Mouse (Mus musculus) megakaryocyte, embryonic 14.5 days (primary cell): ENCODE measurements around the gene Hat1.
"Not testable (repeated sequence)": the region's sequence is repeated elsewhere in the genome, so short reads cannot be mapped to it uniquely, and the experiment has no call there.

Source experiments
- FLI1 ChIP-seq: IDR thresholded peaks from 2 replicates; pipeline ENCODE4 v1.6.1; 2012; ENCODE audit warnings: low read length, inconsistent platforms, mixed read lengths
- GATA1 ChIP-seq: IDR thresholded peaks from 3 replicates; pipeline ENCODE4 v1.6.1; 2012; ENCODE audit warnings: mixed read lengths, low read length, inconsistent platforms, borderline replicate concordance

GRCm38 (mm10) chr2:71372261-71372660 is 16.5 kb upstream of the Hat1 start:
- not testable (repeated sequence) for TF ChIP-seq GATA1, FLI1
